Mouse (Mus musculus): ENCODE measurements around the gene Blm.

DNA sequence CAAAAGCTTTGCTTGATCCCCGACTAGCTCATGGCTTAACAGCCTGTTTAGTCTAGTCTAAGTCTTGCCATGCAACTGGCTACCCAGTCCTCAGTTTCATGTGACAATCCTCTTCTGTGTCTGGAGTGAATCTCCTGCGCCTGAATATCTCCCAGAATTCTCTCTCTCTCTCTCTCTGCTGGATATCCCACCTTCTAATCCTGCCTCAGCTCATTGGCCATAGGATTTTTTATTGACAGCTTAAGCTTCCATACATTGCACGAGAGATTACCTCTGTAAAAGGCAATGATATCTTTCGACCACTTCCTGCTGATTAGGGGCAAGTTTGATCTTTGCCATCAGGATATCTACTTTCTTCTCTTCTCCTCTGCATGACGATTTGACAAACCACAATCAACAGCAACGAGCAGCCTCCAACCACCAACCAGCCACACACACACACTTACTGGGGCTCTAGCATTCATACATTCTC lies 85.3 kb downstream of the Blm start:
- no peak for TF ChIP-seq CTCF (IDR thresholded peaks at IDR 0.05; ENCODE audit: extremely low read depth, insufficient read depth, low read length)
- no peak for TF ChIP-seq POLR2A (IDR thresholded peaks at IDR 0.05; ENCODE audit: extremely low read depth, insufficient read depth, low read length)
